Mouse (Mus musculus): ENCODE results near the gene Selenof.

GRCm38 (mm10) chr3:144537078-144537855 lies 32.8 kb upstream of the Selenof start:
- TF ChIP-seq POLR2A (IDR thresholded peaks at IDR 0.05; ENCODE audit: insufficient read depth, low read depth, low read length), result no peak
- TF ChIP-seq CTCF (IDR thresholded peaks at IDR 0.05; ENCODE audit: insufficient read depth, low read depth, low read length), result no peak

All from olfactory bulb, adult 2 months (tissue).